Mouse (Mus musculus): ENCODE data around the gene Rnf4. TPM values are rescaled to one million over a fixed set of nuclear protein-coding genes. Genes with fewer than 3 reads are reported as not detected.
A peak's percentile ranks its signal among the peaks of the same experiment; 100 is the strongest.

Rnf4 gene
- polyA plus RNA-seq, 1 experiment: 57.4 TPM

DNA sequence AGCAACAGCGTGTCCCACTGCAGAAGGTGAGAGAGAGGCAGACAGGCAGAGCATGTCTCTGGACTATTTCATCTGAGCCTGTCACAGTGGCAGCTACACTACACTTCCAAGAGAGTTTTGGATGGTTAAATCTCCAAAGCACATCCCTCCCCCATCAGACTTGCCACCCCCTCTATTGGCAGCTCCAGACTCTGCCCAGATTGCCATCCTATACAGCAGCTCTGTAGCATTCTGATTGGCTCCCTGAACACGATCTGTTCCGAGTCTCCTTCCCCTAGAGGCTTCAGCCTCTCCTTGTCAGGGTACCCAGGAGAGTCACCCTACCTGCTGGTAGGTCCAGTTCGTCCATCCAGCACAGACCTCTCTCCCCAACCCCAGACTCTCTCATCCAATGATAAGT, 38.0 kb upstream of the Rnf4 start:
- no peak for DNase-seq
- TF ChIP-seq POLR2A (IDR thresholded peaks at IDR 0.05; ENCODE audit: borderline replicate concordance, extremely low read depth, low read depth, low read length) (no peak), CTCF (IDR thresholded peaks at IDR 0.05; ENCODE audit: insufficient read depth, low read length) (no peak)
- Histone ChIP-seq H3K4me3 (replicated peaks; ENCODE audit: extremely low read depth, low read depth, low read length) (no peak overlapping the region), H3K4me1 (ENCODE audit: control insufficient read depth, insufficient read depth, low read length) (no peaks in the 10 kb centered on the region)
- 56% methylated on average over 4 of the region's 4 CpGs for WGBS

DNA sequence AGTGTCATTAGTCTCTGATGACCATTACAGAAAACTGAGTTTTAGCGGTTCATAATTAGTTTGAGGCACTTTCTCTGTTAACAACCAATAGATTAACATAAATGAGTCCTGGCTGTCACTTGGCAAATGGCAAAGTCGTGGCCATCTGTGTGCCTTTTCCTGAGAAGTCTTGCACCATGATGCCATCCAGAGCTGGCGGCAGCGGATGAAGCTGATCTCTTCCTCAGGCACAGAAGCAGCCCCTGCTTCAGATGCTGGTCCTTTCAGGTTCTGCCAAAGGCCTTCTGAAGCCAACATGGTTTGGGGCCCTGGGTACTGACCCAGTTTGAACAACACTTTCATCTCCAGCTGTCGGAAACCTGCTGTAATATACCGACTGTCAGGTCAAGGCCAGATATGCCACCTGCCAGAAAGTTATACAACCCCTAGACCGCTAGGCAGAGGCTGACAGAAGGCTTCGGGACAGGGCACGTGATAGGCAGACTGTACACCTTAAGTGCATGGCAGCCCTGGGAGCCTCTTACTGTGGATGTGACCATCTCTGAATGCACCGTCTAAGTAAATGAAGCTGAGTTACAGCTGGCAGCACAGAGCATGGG, 37.1 kb upstream of the Rnf4 start:
- H3K4me3 ChIP-seq (replicated peaks; ENCODE audit: extremely low read depth, low read depth, low read length): no peak overlapping the region
- no peaks in the 10 kb centered on the region for H3K4me1 ChIP-seq (ENCODE audit: control insufficient read depth, insufficient read depth, low read length)
- DNase-seq: no peak
- WGBS: 83% methylated on average over 10 of the region's 10 CpGs
- TF ChIP-seq CTCF (IDR thresholded peaks at IDR 0.05; ENCODE audit: insufficient read depth, low read length) (no peak), POLR2A (IDR thresholded peaks at IDR 0.05; ENCODE audit: borderline replicate concordance, extremely low read depth, low read depth, low read length) (no peak)

DNA sequence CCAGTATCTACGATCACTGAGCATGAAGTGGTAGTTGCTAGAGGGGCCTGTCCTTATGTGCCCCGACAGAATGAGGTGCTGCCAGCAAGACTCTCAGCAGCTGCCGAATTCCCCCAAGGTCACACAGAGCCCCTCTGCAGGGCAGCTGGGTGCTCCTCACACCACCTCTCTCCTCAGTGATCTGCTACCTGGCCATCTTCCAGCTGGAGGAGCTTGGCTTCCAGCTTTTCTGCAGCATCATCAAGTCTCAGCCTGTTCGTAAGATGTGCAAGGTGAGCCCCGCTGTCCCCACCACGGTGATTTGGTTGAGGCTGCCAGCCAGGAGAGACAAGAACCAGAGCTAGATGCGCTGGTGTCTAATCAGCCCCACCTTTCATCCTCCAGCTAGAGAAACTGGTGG, 33.7 kb upstream of the Rnf4 start:
- 65% methylated on average over 7 of the region's 7 CpGs for WGBS
- no peak for TF ChIP-seq POLR2A (IDR thresholded peaks at IDR 0.05; ENCODE audit: borderline replicate concordance, extremely low read depth, low read depth, low read length)
- TF ChIP-seq CTCF (IDR thresholded peaks at IDR 0.05; ENCODE audit: insufficient read depth, low read length): no peak
- DNase-seq: no peak
- Histone ChIP-seq H3K4me3 (replicated peaks; ENCODE audit: extremely low read depth, low read depth, low read length) (no peak overlapping the region), H3K4me1 (ENCODE audit: control insufficient read depth, insufficient read depth, low read length) (no peaks in the 10 kb centered on the region)

DNA sequence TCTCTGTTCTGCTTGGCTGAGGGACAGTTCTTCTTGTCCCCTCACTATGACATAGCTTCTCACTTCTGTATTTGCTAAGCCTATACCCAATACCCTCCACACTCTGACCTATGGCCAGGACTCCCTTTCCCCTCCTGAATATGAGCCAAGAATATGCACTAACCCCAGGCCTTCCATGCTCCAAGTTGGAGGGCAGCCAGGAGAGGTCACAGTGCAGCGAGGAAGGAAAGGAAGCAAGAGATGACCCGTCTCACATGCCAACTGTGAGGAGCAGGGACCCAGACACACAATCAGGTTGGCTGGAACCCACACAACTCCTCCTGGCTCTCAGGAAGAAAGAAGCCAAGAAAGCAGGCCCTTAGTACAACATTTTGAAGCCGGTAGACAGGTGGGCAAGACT, 27.1 kb upstream of the Rnf4 start:
- DNase-seq: no peak
- 49% methylated on average over 3 of the region's 3 CpGs for WGBS
- Histone ChIP-seq H3K4me1 (ENCODE audit: control insufficient read depth, insufficient read depth, low read length) (no peaks in the 10 kb centered on the region), H3K4me3 (replicated peaks; ENCODE audit: extremely low read depth, low read depth, low read length) (no peak overlapping the region)
- TF ChIP-seq POLR2A (IDR thresholded peaks at IDR 0.05; ENCODE audit: borderline replicate concordance, extremely low read depth, low read depth, low read length) (no peak), CTCF (IDR thresholded peaks at IDR 0.05; ENCODE audit: insufficient read depth, low read length) (no peak)

DNA sequence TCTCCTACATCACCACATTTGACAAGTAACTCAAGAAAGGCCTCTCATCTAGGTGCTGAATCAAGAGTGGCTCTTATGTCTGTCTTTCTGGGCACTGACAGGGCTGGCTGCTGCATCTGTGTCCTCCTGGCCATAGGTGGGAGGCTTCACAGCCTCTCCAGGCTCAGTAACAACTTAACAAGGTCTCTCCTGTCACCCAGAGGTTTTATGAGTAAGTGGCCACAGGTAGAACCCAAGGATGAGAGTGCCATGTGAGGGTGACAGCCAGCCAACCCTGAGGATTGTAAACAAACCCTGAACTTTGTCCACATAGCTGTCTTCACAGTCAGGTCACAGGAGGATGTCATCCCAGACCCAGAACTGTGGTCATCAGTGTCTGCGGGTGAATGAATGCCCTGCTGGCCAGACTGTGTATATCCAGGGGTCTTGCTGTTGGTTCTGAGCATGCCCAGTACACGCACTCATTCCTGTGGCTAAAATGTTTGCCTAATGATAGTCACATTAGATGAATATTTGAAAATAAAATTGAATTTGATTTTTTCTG, 16.5 kb upstream of the Rnf4 start:
- Histone ChIP-seq H3K4me1 (ENCODE audit: control insufficient read depth, insufficient read depth, low read length) (no peaks in the 10 kb centered on the region), H3K4me3 (replicated peaks; ENCODE audit: extremely low read depth, low read depth, low read length) (no peak overlapping the region)
- 63% methylated on average over 2 of the region's 2 CpGs for WGBS
- DNase-seq: no peak
- no peak for TF ChIP-seq CTCF (IDR thresholded peaks at IDR 0.05; ENCODE audit: insufficient read depth, low read length)
- no peak for TF ChIP-seq POLR2A (IDR thresholded peaks at IDR 0.05; ENCODE audit: borderline replicate concordance, extremely low read depth, low read depth, low read length)

DNA sequence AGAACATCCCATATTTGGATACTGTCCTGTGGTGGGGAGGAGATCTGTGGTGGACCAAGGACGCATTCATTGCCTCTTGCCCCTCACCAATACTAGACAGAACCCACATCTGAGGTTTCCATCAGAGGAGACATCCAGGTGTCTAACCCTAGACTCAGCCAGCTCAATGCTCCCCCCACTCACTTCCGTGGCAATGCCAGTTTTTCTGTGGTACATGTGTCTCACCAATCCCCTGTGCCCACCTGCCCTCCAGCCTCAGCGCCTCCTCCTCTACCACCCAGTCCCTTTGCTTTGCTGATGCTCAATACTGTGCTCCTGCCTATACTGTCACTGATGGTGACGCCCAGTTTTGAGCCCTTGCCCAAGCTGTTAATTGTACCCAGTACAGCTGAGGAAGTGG, 14.9 kb upstream of the Rnf4 start:
- Histone ChIP-seq H3K4me1 (ENCODE audit: control insufficient read depth, insufficient read depth, low read length) (no peaks in the 10 kb centered on the region), H3K4me3 (replicated peaks; ENCODE audit: extremely low read depth, low read depth, low read length) (no peak overlapping the region)
- no peak for DNase-seq
- 84% methylated on average over 4 of the region's 4 CpGs for WGBS
- TF ChIP-seq POLR2A (IDR thresholded peaks at IDR 0.05; ENCODE audit: borderline replicate concordance, extremely low read depth, low read depth, low read length) (no peak), CTCF (IDR thresholded peaks at IDR 0.05; ENCODE audit: insufficient read depth, low read length) (no peak)

DNA sequence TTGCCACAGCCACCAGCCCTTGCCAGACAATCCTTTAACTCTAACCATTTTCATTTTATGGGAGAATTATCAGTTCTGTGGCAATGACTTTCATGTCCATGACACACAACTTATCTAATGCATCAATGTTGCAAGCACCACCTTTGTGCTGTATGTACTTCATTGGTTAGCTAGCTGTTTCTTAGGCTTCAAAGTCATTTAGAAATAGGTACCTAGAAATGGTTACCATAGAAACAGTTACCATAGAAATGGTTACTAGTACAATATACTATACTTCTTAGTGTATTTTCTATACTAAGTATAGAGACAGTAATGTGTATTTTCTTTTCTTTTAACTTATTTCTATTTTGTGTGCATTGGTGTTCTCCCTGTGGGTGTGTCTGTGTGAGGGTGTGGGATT, 10.8 kb upstream of the Rnf4 start:
- Histone ChIP-seq H3K4me1 (ENCODE audit: control insufficient read depth, insufficient read depth, low read length) (0 out of 2 replicates have a peak, but pooled peaks cover 2% of the 10 kb centered on the region), H3K4me3 (replicated peaks; ENCODE audit: extremely low read depth, low read depth, low read length) (no peak overlapping the region)
- no peak for DNase-seq
- TF ChIP-seq POLR2A (IDR thresholded peaks at IDR 0.05; ENCODE audit: borderline replicate concordance, extremely low read depth, low read depth, low read length) (no peak), CTCF (IDR thresholded peaks at IDR 0.05; ENCODE audit: insufficient read depth, low read length) (no peak)

DNA sequence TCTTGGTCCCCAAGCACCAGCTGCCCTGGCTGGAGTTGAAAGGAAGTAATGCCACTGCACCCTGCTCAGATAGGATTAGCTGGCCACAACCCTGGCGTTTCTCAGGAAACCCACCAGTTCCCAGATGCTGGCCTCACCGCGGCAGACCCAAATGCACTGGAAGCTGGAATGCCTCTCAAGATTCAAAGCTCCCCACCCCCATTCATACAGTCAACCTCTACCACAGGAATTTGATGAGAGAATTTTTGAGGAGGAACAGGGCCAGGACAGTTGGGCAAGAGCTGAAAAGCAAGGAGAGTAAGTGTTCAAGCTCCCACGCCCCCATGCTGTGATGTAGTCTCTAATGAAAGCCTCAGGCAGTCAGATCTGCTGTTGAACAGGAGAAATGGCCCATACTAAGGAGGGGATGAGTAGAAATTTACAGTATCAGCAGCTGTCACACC, 9.8 kb upstream of the Rnf4 start:
- Histone ChIP-seq H3K4me1 (ENCODE audit: control insufficient read depth, insufficient read depth, low read length) (0 out of 2 replicates have a peak, but pooled peaks cover 2% of the 10 kb centered on the region), H3K4me3 (replicated peaks; ENCODE audit: extremely low read depth, low read depth, low read length) (no peak overlapping the region)
- DNase-seq: peak; percentile 8
- TF ChIP-seq POLR2A (IDR thresholded peaks at IDR 0.05; ENCODE audit: borderline replicate concordance, extremely low read depth, low read depth, low read length) (no peak), CTCF (IDR thresholded peaks at IDR 0.05; ENCODE audit: insufficient read depth, low read length) (no peak)
- 22% methylated on average over 4 of the region's 4 CpGs for WGBS

DNA sequence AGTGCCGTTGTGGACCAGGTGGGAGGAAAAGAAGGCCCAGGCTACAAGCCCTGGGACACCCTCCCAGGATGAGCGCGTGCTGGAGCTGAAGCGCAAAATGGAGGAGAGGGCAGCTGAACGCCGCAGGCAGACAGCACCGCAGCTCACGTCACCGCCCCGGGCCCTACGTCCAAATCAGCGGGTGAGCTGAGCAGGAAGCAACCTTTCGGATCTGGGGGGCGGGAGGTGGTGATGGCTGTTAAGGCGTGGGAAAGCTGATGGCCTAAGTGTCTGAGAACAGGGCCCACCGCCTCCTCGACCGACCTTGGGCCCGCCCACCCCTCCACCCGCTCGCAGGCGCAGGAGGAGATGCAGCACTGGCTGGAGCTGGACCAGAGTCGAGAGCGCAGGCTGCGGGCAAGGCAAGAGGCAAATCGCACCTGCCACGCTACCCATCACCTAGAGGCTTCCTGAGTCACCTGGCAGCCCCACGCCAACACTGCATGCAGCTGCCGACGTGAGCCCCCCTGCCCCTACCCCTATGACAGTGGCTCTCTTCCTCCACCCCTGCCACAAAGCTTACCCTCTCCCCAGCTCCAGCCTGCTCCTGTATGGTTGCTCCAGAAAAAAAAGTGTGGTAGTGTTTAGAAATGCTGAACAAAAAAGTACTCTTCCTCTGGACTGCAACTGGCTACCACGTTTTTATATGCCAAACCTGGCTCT, 9.1 kb upstream of the Rnf4 start:
- H3K4me1 ChIP-seq (ENCODE audit: control insufficient read depth, insufficient read depth, low read length): 0 out of 2 replicates have a peak, but pooled peaks cover 2% of the 10 kb centered on the region
- WGBS: 15% methylated on average over 31 of the region's 31 CpGs
- no peak for TF ChIP-seq CTCF (IDR thresholded peaks at IDR 0.05; ENCODE audit: insufficient read depth, low read length)
- TF ChIP-seq POLR2A (IDR thresholded peaks at IDR 0.05; ENCODE audit: borderline replicate concordance, extremely low read depth, low read depth, low read length): no peak
- H3K4me3 ChIP-seq (replicated peaks; ENCODE audit: extremely low read depth, low read depth, low read length): no peak overlapping the region
- DNase-seq: peak; percentile 15

DNA sequence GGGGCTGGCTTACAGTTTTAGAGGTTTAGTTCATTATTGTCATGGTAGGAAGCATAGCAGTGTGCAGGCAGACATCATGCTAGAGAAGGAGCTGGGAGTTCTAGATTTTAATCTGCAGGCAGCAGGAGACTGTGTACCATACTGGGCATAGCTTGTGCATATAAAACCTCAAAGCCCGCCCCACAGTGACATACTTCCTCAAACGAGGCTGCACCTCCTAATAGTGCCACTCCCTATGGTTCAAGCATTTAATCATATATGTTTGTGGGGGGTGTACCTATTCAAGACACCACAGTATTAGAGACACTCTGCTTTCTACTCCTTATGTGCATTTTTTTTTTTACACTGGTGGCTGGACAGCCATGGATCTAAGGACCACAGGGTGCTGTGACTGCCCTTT, 6.0 kb upstream of the Rnf4 start:
- Histone ChIP-seq H3K4me3 (replicated peaks; ENCODE audit: extremely low read depth, low read depth, low read length) (no peak overlapping the region), H3K4me1 (ENCODE audit: control insufficient read depth, insufficient read depth, low read length) (0 out of 2 replicates have a peak, but pooled peaks cover 2% of the 10 kb centered on the region)
- no peak for TF ChIP-seq CTCF (IDR thresholded peaks at IDR 0.05; ENCODE audit: insufficient read depth, low read length)
- TF ChIP-seq POLR2A (IDR thresholded peaks at IDR 0.05; ENCODE audit: borderline replicate concordance, extremely low read depth, low read depth, low read length): no peak
- whole genome bisulfite sequencing: 82% methylated on average over 2 of the region's 2 CpGs
- DNase-seq: no peak
